Mouse (Mus musculus) MEL (cell line): Measurements from ENCODE around the gene Spag7. TPM values are rescaled to one million over a fixed set of nuclear protein-coding genes. Genes with fewer than 3 reads are reported as not detected.

Experiments
- DNase-seq: peaks from one replicate; pipeline ENCODE4 v3.0.0; 2011; ENCODE audit warnings: low read depth, low spot score
- H3K27ac ChIP-seq: 2 replicates; pipeline ENCODE4 v1.5.1; 2012; ENCODE audit warnings: low read depth, mild to moderate bottlenecking, control low read depth, low read length, moderate library complexity; ENCODE audit not compliant: control insufficient read depth
- H3K27me3 ChIP-seq, 2 experiments: fragments of 150-350 bp in 1 of 2; sonication (generic) in 1 of 2; 2 replicates each; pipeline ENCODE4 v1.6.1; 2012; ENCODE audit warnings: low read length in 2 of 2, mild to moderate bottlenecking in 2 of 2, improper control_type of control experiment in 1 of 2, moderate library complexity in 1 of 2; ENCODE audit not compliant: insufficient read depth in 2 of 2, control insufficient read depth in 1 of 2
- H3K36me3 ChIP-seq, 2 experiments: 2 replicates each; pipeline ENCODE4 v1.6.1; 2012 to 2014; ENCODE audit warnings: low read length in 2 of 2, improper control_type of control experiment in 1 of 2, inconsistent platforms in 1 of 2, mild to moderate bottlenecking in 1 of 2; ENCODE audit not compliant: insufficient read depth in 2 of 2, control insufficient read depth in 1 of 2
- H3K4me1 ChIP-seq, 2 experiments: fragments of 150-350 bp in 1 of 2; sonication (generic) in 1 of 2; 2 replicates each; pipeline ENCODE4 v1.6.1; 2012; ENCODE audit warnings: low read length in 2 of 2, improper control_type of control experiment in 1 of 2, mild to moderate bottlenecking in 1 of 2; ENCODE audit not compliant: insufficient read depth in 2 of 2, control insufficient read depth in 1 of 2
- H3K4me3 ChIP-seq, 2 experiments: fragments of 150-350 bp in 1 of 2; sonication (generic) in 1 of 2; 2 replicates each; pipeline ENCODE4 v1.5.1; 2012; ENCODE audit warnings: low read depth in 2 of 2, low read length in 2 of 2, mild to moderate bottlenecking in 2 of 2, moderate library complexity in 2 of 2, control low read depth in 1 of 2, improper control_type of control experiment in 1 of 2; ENCODE audit not compliant: control insufficient read depth in 1 of 2, insufficient read depth in 1 of 2
- H3K79me2 ChIP-seq: 2 replicates; pipeline ENCODE4 v1.6.1; 2012; ENCODE audit warnings: mild to moderate bottlenecking, low read length, moderate library complexity; ENCODE audit not compliant: control insufficient read depth, poor library complexity, insufficient read depth
- H3K9ac ChIP-seq: 2 replicates; pipeline ENCODE4 v1.6.1; 2012; ENCODE audit warnings: low read depth, mild to moderate bottlenecking, control low read depth, low read length, moderate library complexity; ENCODE audit not compliant: control insufficient read depth, poor library complexity, severe bottlenecking
- H3K9me3 ChIP-seq: fragments of 150-350 bp; sonication (generic); replicated peaks from 2 replicates; pipeline ENCODE4 v1.6.1; 2012; ENCODE audit warnings: mild to moderate bottlenecking, low read length, improper control_type of control experiment, moderate library complexity; ENCODE audit not compliant: insufficient read depth
- BHLHE40 ChIP-seq: IDR thresholded peaks from 2 replicates; pipeline ENCODE4 v1.6.1; 2012; ENCODE audit warnings: low read depth, mild to moderate bottlenecking, inconsistent platforms, low read length, improper control_type of control experiment, borderline replicate concordance
- CHD1 ChIP-seq: IDR thresholded peaks from 2 replicates; pipeline ENCODE4 v1.6.1; 2012; ENCODE audit warnings: low read depth, mild to moderate bottlenecking, inconsistent platforms, low read length, improper control_type of control experiment
- CTCF ChIP-seq, 3 experiments: IDR thresholded peaks in 2 of 3; conservative IDR thresholded peaks in 1 of 3; 2 replicates each; pipeline ENCODE4 v1.5.1; 2011 to 2012; ENCODE audit warnings: low read length in 3 of 3, low read depth in 2 of 3, mild to moderate bottlenecking in 2 of 3, improper control_type of control experiment in 1 of 3, inconsistent platforms in 1 of 3, mixed read lengths in 1 of 3, moderate library complexity in 1 of 3; ENCODE audit not compliant: control insufficient read depth in 1 of 3, insufficient read depth in 1 of 3, poor library complexity in 1 of 3, severe bottlenecking in 1 of 3
- E2F4 ChIP-seq: IDR thresholded peaks from 2 replicates; pipeline ENCODE4 v1.6.1; 2011; ENCODE audit warnings: low read depth, low read length, improper control_type of control experiment, borderline replicate concordance
- ELF1 ChIP-seq: IDR thresholded peaks from 2 replicates; pipeline ENCODE4 v1.6.1; 2014; ENCODE audit warnings: low read depth, mild to moderate bottlenecking, inconsistent platforms, low read length, improper control_type of control experiment, moderate library complexity
- EP300 ChIP-seq, 2 experiments: IDR thresholded peaks; 2 replicates each; pipeline ENCODE4 v1.6.1; 2011; ENCODE audit warnings: improper control_type of control experiment in 2 of 2, low read length in 2 of 2, low read depth in 1 of 2, mild to moderate bottlenecking in 1 of 2
- ETS1 ChIP-seq: IDR thresholded peaks from 2 replicates; pipeline ENCODE4 v1.6.1; 2012; ENCODE audit warnings: low read depth, mild to moderate bottlenecking, inconsistent platforms, low read length, improper control_type of control experiment, moderate library complexity
- JUND ChIP-seq: IDR thresholded peaks from 2 replicates; pipeline ENCODE4 v1.6.1; 2011; ENCODE audit warnings: low read depth, mild to moderate bottlenecking, improper control_type of control experiment, low read length
- KAT2A ChIP-seq: conservative IDR thresholded peaks from 2 replicates; pipeline ENCODE4 v1.6.1; 2012; ENCODE audit warnings: low read depth, low read length, improper control_type of control experiment, inconsistent platforms
- MEF2A ChIP-seq: IDR thresholded peaks from 2 replicates; pipeline ENCODE4 v1.6.1; 2014; ENCODE audit warnings: low read depth, mild to moderate bottlenecking, inconsistent platforms, low read length, improper control_type of control experiment; ENCODE audit not compliant: poor library complexity, insufficient replicate concordance, severe bottlenecking; ENCODE audit errors: extremely low read depth
- MYB ChIP-seq: IDR thresholded peaks from 2 replicates; pipeline ENCODE4 v1.6.1; 2011; ENCODE audit warnings: mild to moderate bottlenecking, low read depth, low read length, improper control_type of control experiment
- MYC ChIP-seq: IDR thresholded peaks from 2 replicates; pipeline ENCODE4 v1.6.1; 2011; ENCODE audit warnings: low read depth, mild to moderate bottlenecking, low read length, improper control_type of control experiment, moderate library complexity
- NRF1 ChIP-seq: IDR thresholded peaks from 2 replicates; pipeline ENCODE4 v1.6.1; 2014; ENCODE audit warnings: low read depth, mild to moderate bottlenecking, inconsistent platforms, low read length, improper control_type of control experiment, moderate library complexity; ENCODE audit not compliant: poor library complexity, insufficient read depth, severe bottlenecking
- POLR2AphosphoS2 ChIP-seq: IDR thresholded peaks from 2 replicates; pipeline ENCODE4 v1.6.1; 2011; ENCODE audit warnings: low read length, improper control_type of control experiment
- POLR2AphosphoS5 ChIP-seq: IDR thresholded peaks from 2 replicates; pipeline ENCODE4 v1.6.1; 2012; ENCODE audit warnings: low read depth, borderline replicate concordance, mild to moderate bottlenecking, inconsistent platforms, low read length, moderate library complexity, mixed read lengths
- RCOR1 ChIP-seq: IDR thresholded peaks from 2 replicates; pipeline ENCODE4 v1.6.1; 2012; ENCODE audit warnings: low read depth, mild to moderate bottlenecking, inconsistent platforms, low read length, improper control_type of control experiment
- SMC3 ChIP-seq: IDR thresholded peaks from 2 replicates; pipeline ENCODE4 v1.6.1; 2011; ENCODE audit warnings: low read depth, low read length, improper control_type of control experiment
- TAL1 ChIP-seq: IDR thresholded peaks from 2 replicates; pipeline ENCODE4 v1.6.1; 2012; ENCODE audit warnings: mild to moderate bottlenecking, inconsistent platforms, low read length, moderate library complexity, mixed read lengths
- TCF12 ChIP-seq: IDR thresholded peaks from 2 replicates; pipeline ENCODE4 v1.6.1; 2014; ENCODE audit warnings: low read depth, mild to moderate bottlenecking, inconsistent platforms, low read length, improper control_type of control experiment, moderate library complexity
- ZC3H11A ChIP-seq: IDR thresholded peaks from 2 replicates; pipeline ENCODE4 v1.6.1; 2012; ENCODE audit warnings: low read depth, mild to moderate bottlenecking, inconsistent platforms, low read length, improper control_type of control experiment
- ZKSCAN1 ChIP-seq: IDR thresholded peaks from 2 replicates; pipeline ENCODE4 v1.6.1; 2012; ENCODE audit warnings: low read depth, mild to moderate bottlenecking, inconsistent platforms, low read length, improper control_type of control experiment, moderate library complexity
- ZMIZ1 ChIP-seq: IDR thresholded peaks from 2 replicates; pipeline ENCODE4 v1.6.1; 2012; ENCODE audit warnings: low read depth, mild to moderate bottlenecking, inconsistent platforms, low read length, improper control_type of control experiment, moderate library complexity
- ZNF384 ChIP-seq: IDR thresholded peaks from 2 replicates; pipeline ENCODE4 v1.6.1; 2012; ENCODE audit warnings: low read depth, mild to moderate bottlenecking, inconsistent platforms, low read length, improper control_type of control experiment
- polyA plus RNA-seq, 2 experiments: library from polyadenylated mRNA; stranded (reverse) in 1 of 2; unstranded in 1 of 2; fragments of >175 nt in 1 of 2; fragments of >200 nt in 1 of 2; gene quantifications; 2 replicates each; pipeline versions ENCODE4 v1.2.1 to v1.2.4; 2012; ENCODE audit warnings: low replicate concordance in 2 of 2, low read depth in 1 of 2; ENCODE audit not compliant: insufficient read length in 2 of 2, insufficient read depth in 1 of 2, missing spikeins in 1 of 2
- total RNA-seq: library from RNA; depleted of rRNA; stranded (reverse); fragments of 300-350 nt; gene quantifications from 2 replicates; pipeline ENCODE4 v1.2.3, GENCODE M21; 2012

Gene Spag7
- total and polyA plus RNA-seq, 3 experiments, result 76.4 to 99.6 TPM; not detected in 1

- no peak for TF ChIP-seq EP300 (IDR thresholded peaks at IDR 0.05; ENCODE audit: low read depth in 1 of 2, low read length in 2 of 2)
- TF ChIP-seq ELF1, result no peak
- no peak for TF ChIP-seq MYB
- no peak for TF ChIP-seq CHD1
- peak; percentile 98 for TF ChIP-seq ZC3H11A
- TF ChIP-seq, all 39 proteins: peak for 7
Observed at GRCm38 (mm10) chr11:70629557-70629956, 39.7 kb downstream of the Spag7 start (continued).

- H3K79me2 ChIP-seq, result no peaks in the 10 kb centered on the region
- DNase-seq, result no peak
- peaks cover 0 to 2% of the 10 kb centered on the region in 2 experiments; a peak in 1 of 4 replicates for H3K36me3 ChIP-seq
- TF ChIP-seq E2F4 (no peak), ZKSCAN1 (no peak), MEF2A (no peak), CHD1 (no peak), BHLHE40 (no peak), ZMIZ1 (no peak), POLR2AphosphoS5 (no peak), RCOR1 (no peak), SMC3 (no peak), ETS1 (no peak), CTCF (IDR thresholded peaks at IDR 0.05 in 2 of 3, conservative IDR thresholded peaks at IDR 0.05 in 1 of 3; ENCODE audit: control insufficient read depth in 1 of 3, insufficient read depth in 1 of 3, low read depth in 2 of 3, low read length in 3 of 3, poor library complexity in 1 of 3, severe bottlenecking in 1 of 3) (no peak), ZC3H11A (no peak), MYB (no peak), POLR2AphosphoS2 (no peak), JUND (no peak), MYC (no peak)
- peaks cover 0 to 8% of the 10 kb centered on the region in 2 experiments; a peak in 2 of 4 replicates for H3K4me1 ChIP-seq
- no peak overlapping the region for H3K9ac ChIP-seq
- no peaks in the 10 kb centered on the region for H3K27me3 ChIP-seq
- H3K27ac ChIP-seq, result no peak overlapping the region
- H3K4me3 ChIP-seq, result no peak overlapping the region
- no peaks in the 10 kb centered on the region for H3K9me3 ChIP-seq
Observed at GRCm38 (mm10) chr11:70628431-70628830, 40.8 kb downstream of the Spag7 start.

GRCm38 (mm10) chr11:70626877-70627276 is 42.3 kb downstream of the Spag7 start:
- no peak for DNase-seq
- TF ChIP-seq ZKSCAN1, result no peak
- no peak for TF ChIP-seq CTCF (IDR thresholded peaks at IDR 0.05 in 2 of 3, conservative IDR thresholded peaks at IDR 0.05 in 1 of 3; ENCODE audit: control insufficient read depth in 1 of 3, insufficient read depth in 1 of 3, low read depth in 2 of 3, low read length in 3 of 3, poor library complexity in 1 of 3, severe bottlenecking in 1 of 3)
- TF ChIP-seq ZNF384, result no peak
- no peak for TF ChIP-seq MEF2A
- TF ChIP-seq TCF12, result no peak
- no peak for TF ChIP-seq MYC
- no peak for TF ChIP-seq ZMIZ1
- TF ChIP-seq TAL1, result no peak
- no peak for TF ChIP-seq E2F4
- no peak for TF ChIP-seq NRF1
- no peak for TF ChIP-seq KAT2A
- peaks cover 0 to 10% of the 10 kb centered on the region in 2 experiments; a peak in 2 of 4 replicates for H3K36me3 ChIP-seq
- peaks cover 5 to 15% of the 10 kb centered on the region in 2 experiments for H3K4me1 ChIP-seq
- H3K9ac ChIP-seq, result no peak overlapping the region
- H3K4me3 ChIP-seq, result no peak overlapping the region
- no peaks in the 10 kb centered on the region for H3K79me2 ChIP-seq
- no peaks in the 10 kb centered on the region for H3K27me3 ChIP-seq
- no peaks in the 10 kb centered on the region for H3K9me3 ChIP-seq
- no peak overlapping the region for H3K27ac ChIP-seq
